Mouse (Mus musculus) MEL (cell line): ENCODE results near the gene Bnc2. TPM values are rescaled to one million over a fixed set of nuclear protein-coding genes. Genes with fewer than 3 reads are reported as not detected.

Source experiments
- DNase-seq: peaks from one replicate; pipeline ENCODE4 v3.0.0; 2011; ENCODE audit warnings: low read depth, low spot score
- H3K27ac ChIP-seq: 2 replicates; pipeline ENCODE4 v1.5.1; 2012; ENCODE audit warnings: low read depth, mild to moderate bottlenecking, control low read depth, low read length, moderate library complexity; ENCODE audit not compliant: control insufficient read depth
- H3K27me3 ChIP-seq, 2 experiments: fragments of 150-350 bp in 1 of 2; sonication (generic) in 1 of 2; 2 replicates each; pipeline ENCODE4 v1.6.1; 2012; ENCODE audit warnings: low read length in 2 of 2, mild to moderate bottlenecking in 2 of 2, improper control_type of control experiment in 1 of 2, moderate library complexity in 1 of 2; ENCODE audit not compliant: insufficient read depth in 2 of 2, control insufficient read depth in 1 of 2
- H3K36me3 ChIP-seq, 2 experiments: 2 replicates each; pipeline ENCODE4 v1.6.1; 2012 to 2014; ENCODE audit warnings: low read length in 2 of 2, improper control_type of control experiment in 1 of 2, inconsistent platforms in 1 of 2, mild to moderate bottlenecking in 1 of 2; ENCODE audit not compliant: insufficient read depth in 2 of 2, control insufficient read depth in 1 of 2
- H3K4me1 ChIP-seq, 2 experiments: fragments of 150-350 bp in 1 of 2; sonication (generic) in 1 of 2; 2 replicates each; pipeline ENCODE4 v1.6.1; 2012; ENCODE audit warnings: low read length in 2 of 2, improper control_type of control experiment in 1 of 2, mild to moderate bottlenecking in 1 of 2; ENCODE audit not compliant: insufficient read depth in 2 of 2, control insufficient read depth in 1 of 2
- H3K4me3 ChIP-seq, 2 experiments: fragments of 150-350 bp in 1 of 2; sonication (generic) in 1 of 2; 2 replicates each; pipeline ENCODE4 v1.5.1; 2012; ENCODE audit warnings: low read depth in 2 of 2, low read length in 2 of 2, mild to moderate bottlenecking in 2 of 2, moderate library complexity in 2 of 2, control low read depth in 1 of 2, improper control_type of control experiment in 1 of 2; ENCODE audit not compliant: control insufficient read depth in 1 of 2, insufficient read depth in 1 of 2
- H3K79me2 ChIP-seq: 2 replicates; pipeline ENCODE4 v1.6.1; 2012; ENCODE audit warnings: mild to moderate bottlenecking, low read length, moderate library complexity; ENCODE audit not compliant: control insufficient read depth, poor library complexity, insufficient read depth
- H3K9ac ChIP-seq: 2 replicates; pipeline ENCODE4 v1.6.1; 2012; ENCODE audit warnings: low read depth, mild to moderate bottlenecking, control low read depth, low read length, moderate library complexity; ENCODE audit not compliant: control insufficient read depth, poor library complexity, severe bottlenecking
- H3K9me3 ChIP-seq: fragments of 150-350 bp; sonication (generic); replicated peaks from 2 replicates; pipeline ENCODE4 v1.6.1; 2012; ENCODE audit warnings: mild to moderate bottlenecking, low read length, improper control_type of control experiment, moderate library complexity; ENCODE audit not compliant: insufficient read depth
- CHD1 ChIP-seq: IDR thresholded peaks from 2 replicates; pipeline ENCODE4 v1.6.1; 2012; ENCODE audit warnings: low read depth, mild to moderate bottlenecking, inconsistent platforms, low read length, improper control_type of control experiment
- CHD2 ChIP-seq: IDR thresholded peaks from 2 replicates; pipeline ENCODE4 v1.6.1; 2011; ENCODE audit warnings: low read length, improper control_type of control experiment
- CTCF ChIP-seq, 3 experiments: IDR thresholded peaks in 2 of 3; conservative IDR thresholded peaks in 1 of 3; 2 replicates each; pipeline ENCODE4 v1.5.1; 2011 to 2012; ENCODE audit warnings: low read length in 3 of 3, low read depth in 2 of 3, mild to moderate bottlenecking in 2 of 3, improper control_type of control experiment in 1 of 3, inconsistent platforms in 1 of 3, mixed read lengths in 1 of 3, moderate library complexity in 1 of 3; ENCODE audit not compliant: control insufficient read depth in 1 of 3, insufficient read depth in 1 of 3, poor library complexity in 1 of 3, severe bottlenecking in 1 of 3
- E2F4 ChIP-seq: IDR thresholded peaks from 2 replicates; pipeline ENCODE4 v1.6.1; 2011; ENCODE audit warnings: low read depth, low read length, improper control_type of control experiment, borderline replicate concordance
- ELF1 ChIP-seq: IDR thresholded peaks from 2 replicates; pipeline ENCODE4 v1.6.1; 2014; ENCODE audit warnings: low read depth, mild to moderate bottlenecking, inconsistent platforms, low read length, improper control_type of control experiment, moderate library complexity
- GATA1 ChIP-seq: IDR thresholded peaks from 2 replicates; pipeline ENCODE4 v1.6.1; 2011; ENCODE audit warnings: low read depth, low read length, improper control_type of control experiment
- MEF2A ChIP-seq: IDR thresholded peaks from 2 replicates; pipeline ENCODE4 v1.6.1; 2014; ENCODE audit warnings: low read depth, mild to moderate bottlenecking, inconsistent platforms, low read length, improper control_type of control experiment; ENCODE audit not compliant: poor library complexity, insufficient replicate concordance, severe bottlenecking; ENCODE audit errors: extremely low read depth
- MXI1 ChIP-seq: IDR thresholded peaks from 2 replicates; pipeline ENCODE4 v1.6.1; 2011; ENCODE audit warnings: mild to moderate bottlenecking, low read depth, low read length, improper control_type of control experiment
- MYB ChIP-seq: IDR thresholded peaks from 2 replicates; pipeline ENCODE4 v1.6.1; 2011; ENCODE audit warnings: mild to moderate bottlenecking, low read depth, low read length, improper control_type of control experiment
- NELFE ChIP-seq: IDR thresholded peaks from 2 replicates; pipeline ENCODE4 v1.6.1; 2011; ENCODE audit warnings: low read depth, low read length, improper control_type of control experiment
- NRF1 ChIP-seq: IDR thresholded peaks from 2 replicates; pipeline ENCODE4 v1.6.1; 2014; ENCODE audit warnings: low read depth, mild to moderate bottlenecking, inconsistent platforms, low read length, improper control_type of control experiment, moderate library complexity; ENCODE audit not compliant: poor library complexity, insufficient read depth, severe bottlenecking
- POLR2AphosphoS5 ChIP-seq: IDR thresholded peaks from 2 replicates; pipeline ENCODE4 v1.6.1; 2012; ENCODE audit warnings: low read depth, borderline replicate concordance, mild to moderate bottlenecking, inconsistent platforms, low read length, moderate library complexity, mixed read lengths
- RAD21 ChIP-seq: IDR thresholded peaks from 2 replicates; pipeline ENCODE4 v1.6.1; 2011; ENCODE audit warnings: mild to moderate bottlenecking, low read depth, low read length, improper control_type of control experiment
- SMC3 ChIP-seq: IDR thresholded peaks from 2 replicates; pipeline ENCODE4 v1.6.1; 2011; ENCODE audit warnings: low read depth, low read length, improper control_type of control experiment
- TAL1 ChIP-seq: IDR thresholded peaks from 2 replicates; pipeline ENCODE4 v1.6.1; 2012; ENCODE audit warnings: mild to moderate bottlenecking, inconsistent platforms, low read length, moderate library complexity, mixed read lengths
- TCF12 ChIP-seq: IDR thresholded peaks from 2 replicates; pipeline ENCODE4 v1.6.1; 2014; ENCODE audit warnings: low read depth, mild to moderate bottlenecking, inconsistent platforms, low read length, improper control_type of control experiment, moderate library complexity
- UBTF ChIP-seq: IDR thresholded peaks from 2 replicates; pipeline ENCODE4 v1.6.1; 2012; ENCODE audit warnings: low read depth, mild to moderate bottlenecking, inconsistent platforms, low read length, improper control_type of control experiment, moderate library complexity, borderline replicate concordance; ENCODE audit not compliant: insufficient read depth
- USF1 ChIP-seq: IDR thresholded peaks from 2 replicates; pipeline ENCODE4 v1.6.1; 2014; ENCODE audit warnings: low read depth, mild to moderate bottlenecking, inconsistent platforms, low read length, improper control_type of control experiment, moderate library complexity
- USF2 ChIP-seq, 2 experiments: IDR thresholded peaks; 2 replicates each; pipeline ENCODE4 v1.6.1; 2011 to 2012; ENCODE audit warnings: improper control_type of control experiment in 2 of 2, low read length in 2 of 2, borderline replicate concordance in 1 of 2, inconsistent platforms in 1 of 2, low read depth in 1 of 2, mild to moderate bottlenecking in 1 of 2; ENCODE audit not compliant: insufficient read depth in 1 of 2
- ZKSCAN1 ChIP-seq: IDR thresholded peaks from 2 replicates; pipeline ENCODE4 v1.6.1; 2012; ENCODE audit warnings: low read depth, mild to moderate bottlenecking, inconsistent platforms, low read length, improper control_type of control experiment, moderate library complexity
- ZNF384 ChIP-seq: IDR thresholded peaks from 2 replicates; pipeline ENCODE4 v1.6.1; 2012; ENCODE audit warnings: low read depth, mild to moderate bottlenecking, inconsistent platforms, low read length, improper control_type of control experiment
- polyA plus RNA-seq, 2 experiments: library from polyadenylated mRNA; stranded (reverse) in 1 of 2; unstranded in 1 of 2; fragments of >175 nt in 1 of 2; fragments of >200 nt in 1 of 2; gene quantifications; 2 replicates each; pipeline versions ENCODE4 v1.2.1 to v1.2.4; 2012; ENCODE audit warnings: low replicate concordance in 2 of 2, low read depth in 1 of 2; ENCODE audit not compliant: insufficient read length in 2 of 2, insufficient read depth in 1 of 2, missing spikeins in 1 of 2
- total RNA-seq: library from RNA; depleted of rRNA; stranded (reverse); fragments of 300-350 nt; gene quantifications from 2 replicates; pipeline ENCODE4 v1.2.3, GENCODE M21; 2012

Gene Bnc2
- total and polyA plus RNA-seq, 3 experiments = not detected

- no peak overlapping the region for H3K4me3 ChIP-seq
- H3K9ac ChIP-seq = no peak overlapping the region
- no peak for DNase-seq
- TF ChIP-seq NRF1 = no peak
- no peak for TF ChIP-seq MXI1
- TF ChIP-seq USF2 (IDR thresholded peaks at IDR 0.05; ENCODE audit: borderline replicate concordance in 1 of 2, insufficient read depth in 1 of 2, low read depth in 1 of 2, low read length in 2 of 2) = no peak
- no peak for TF ChIP-seq MYB
- TF ChIP-seq RAD21 = no peak
- no peaks in the 10 kb centered on the region for H3K9me3 ChIP-seq
- H3K27ac ChIP-seq = no peak overlapping the region
- H3K27me3 ChIP-seq = no peaks in the 10 kb centered on the region
- no peaks in the 10 kb centered on the region for H3K36me3 ChIP-seq
- H3K79me2 ChIP-seq = no peaks in the 10 kb centered on the region
- H3K4me1 ChIP-seq = no peaks in the 10 kb centered on the region
Measured at GRCm38 (mm10) chr4:84269845-84270244, 405.2 kb downstream of the Bnc2 start.

GRCm38 (mm10) chr4:84247356-84247755, 427.7 kb downstream of the Bnc2 start:
- H3K79me2 ChIP-seq = no peaks in the 10 kb centered on the region
- TF ChIP-seq ELF1 = no peak
- TF ChIP-seq TCF12 = no peak
- TF ChIP-seq USF1 = no peak
- no peak for TF ChIP-seq E2F4
- no peak for TF ChIP-seq UBTF
- no peak for TF ChIP-seq MEF2A

GRCm38 (mm10) chr4:84232346-84232745, 442.7 kb downstream of the Bnc2 start:
- no peak overlapping the region for H3K4me3 ChIP-seq
- H3K9me3 ChIP-seq = no peaks in the 10 kb centered on the region
- no peaks in the 10 kb centered on the region for H3K4me1 ChIP-seq
- no peak for DNase-seq
- no peaks in the 10 kb centered on the region for H3K27me3 ChIP-seq
- TF ChIP-seq SMC3 = no peak
- no peak for TF ChIP-seq CHD1
- TF ChIP-seq UBTF = no peak
- TF ChIP-seq POLR2AphosphoS5 = no peak
- no peak for TF ChIP-seq USF2 (IDR thresholded peaks at IDR 0.05; ENCODE audit: borderline replicate concordance in 1 of 2, insufficient read depth in 1 of 2, low read depth in 1 of 2, low read length in 2 of 2)
- no peak for TF ChIP-seq TAL1
- TF ChIP-seq ZNF384 = no peak
- no peak for TF ChIP-seq CHD2
- TF ChIP-seq NELFE = no peak
- TF ChIP-seq RAD21 = no peak
- no peak for TF ChIP-seq GATA1
- no peak for TF ChIP-seq CTCF (IDR thresholded peaks at IDR 0.05 in 2 of 3, conservative IDR thresholded peaks at IDR 0.05 in 1 of 3; ENCODE audit: control insufficient read depth in 1 of 3, insufficient read depth in 1 of 3, low read depth in 2 of 3, low read length in 3 of 3, poor library complexity in 1 of 3, severe bottlenecking in 1 of 3)
- no peak for TF ChIP-seq ZKSCAN1
- TF ChIP-seq, all 39 proteins: peak for 0
- no peak overlapping the region for H3K27ac ChIP-seq
- no peaks in the 10 kb centered on the region for H3K79me2 ChIP-seq
- no peaks in the 10 kb centered on the region for H3K36me3 ChIP-seq
- H3K9ac ChIP-seq = no peak overlapping the region

More at GRCm38 (mm10) chr4:84247356-84247755, 427.7 kb downstream of the Bnc2 start:
- no peak for DNase-seq
- Histone ChIP-seq H3K27ac (no peak overlapping the region), H3K27me3 (no peaks in the 10 kb centered on the region), H3K4me3 (no peak overlapping the region), H3K9ac (no peak overlapping the region), H3K36me3 (no peaks in the 10 kb centered on the region), H3K9me3 (no peaks in the 10 kb centered on the region), H3K4me1 (no peaks in the 10 kb centered on the region)
